Mouse (Mus musculus) lung, postnatal 0 days (tissue): ENCODE data around the gene Gm20388. TPM values are rescaled to one million over a fixed set of nuclear protein-coding genes. Genes with fewer than 3 reads are reported as not detected.

Source experiments
- ATAC-seq: fragments of 200-750 bp; cut with Nextera tagmentation; 2 replicates; pipeline ENCODE4 v1.8.0; 2017; ENCODE audit warnings: moderate library complexity
- DNase-seq: peaks from one replicate; pipeline ENCODE4 v3.0.0-alpha.2; 2016; ENCODE audit warnings: low spot score
- H3K27ac ChIP-seq: fragments of 300-500 bp; sonication (generic); 2 replicates; pipeline ENCODE4 v1.5.1; 2014; ENCODE audit warnings: antibody characterized with exemption, mild to moderate bottlenecking, low read length, mixed read lengths
- H3K27me3 ChIP-seq: fragments of 300-500 bp; sonication (generic); replicated peaks from 2 replicates; pipeline ENCODE4 v1.6.1; 2014; ENCODE audit warnings: low read length, mixed read lengths; ENCODE audit not compliant: insufficient read depth
- H3K36me3 ChIP-seq: fragments of 300-500 bp; sonication (generic); 2 replicates; pipeline ENCODE4 v1.6.1; 2014; ENCODE audit warnings: low read length, mixed read lengths; ENCODE audit not compliant: insufficient read depth
- H3K4me1 ChIP-seq: fragments of 300-500 bp; sonication (generic); 2 replicates; pipeline ENCODE4 v1.6.1; 2014; ENCODE audit warnings: antibody characterized with exemption, low read depth, low read length, mixed read lengths; ENCODE audit not compliant: insufficient read depth
- H3K4me2 ChIP-seq: fragments of 300-500 bp; sonication (generic); replicated peaks from 2 replicates; pipeline ENCODE4 v1.6.1; 2014; ENCODE audit warnings: low read depth, mild to moderate bottlenecking, low read length, moderate library complexity, mixed read lengths
- H3K4me3 ChIP-seq: fragments of 300-500 bp; sonication (generic); 2 replicates; pipeline ENCODE4 v1.5.1; 2014; ENCODE audit warnings: low read depth, low read length
- H3K9ac ChIP-seq: fragments of 300-500 bp; sonication (generic); replicated peaks from 2 replicates; pipeline ENCODE4 v1.6.1; 2014; ENCODE audit warnings: low read depth, mild to moderate bottlenecking
- H3K9me3 ChIP-seq: fragments of 300-500 bp; sonication (generic); 2 replicates; pipeline ENCODE4 v1.6.1; 2016; ENCODE audit warnings: low read length, mixed read lengths
- CTCF ChIP-seq: IDR thresholded peaks from 2 replicates; pipeline ENCODE4 v1.5.1; 2016; ENCODE audit warnings: antibody characterized with exemption, mild to moderate bottlenecking
- EP300 ChIP-seq: IDR thresholded peaks from 2 replicates; pipeline ENCODE4 v1.6.1; 2016; ENCODE audit warnings: antibody characterized with exemption, mild to moderate bottlenecking, control low read depth
- WGBS: fragments of 180-500 bp; shearing (Covaris S2); extraction: QIAGEN DNeasy Blood & Tissue Kit; methylation state at CpG from one replicate; pipeline ENCODE4 v1.1.7; 2014; 5-methylcytosine and 5-hydroxymethylcytosine counted together
- polyA plus RNA-seq: library from polyadenylated mRNA; unstranded; fragments of >200 nt; fragmentation: Nextera tagmentation; extraction: Ambion mirVana; gene quantifications from 2 replicates; pipeline ENCODE4 v1.2.1, GENCODE M21; 2015

Gm20388 gene
- polyA plus RNA-seq, 1 experiment from 2014 or later = not detected

- Histone ChIP-seq H3K27me3 (no peaks in the 10 kb centered on the region), H3K4me3 (no peak overlapping the region), H3K27ac (peak overlapping the region; percentile 51; the same call in 1 of the 2 replicates), H3K4me1 (peaks cover 9% of the 10 kb centered on the region; the same call in 1 of the 2 replicates), H3K36me3 (no peaks in the 10 kb centered on the region), H3K4me2 (no peak overlapping the region), H3K9ac (no peak overlapping the region), H3K9me3 (no peaks in the 10 kb centered on the region)
- WGBS = 39% methylated on average over 2 of the region's 2 CpGs
- DNase-seq = no peak
- no peak for ATAC-seq
- no peak for TF ChIP-seq EP300
- TF ChIP-seq CTCF = no peak
These were observed 788.9 kb downstream of the Gm20388 start for GRCm38 (mm10) chr8:120699565-120699964.

GRCm38 (mm10) chr8:120700053-120700452, 789.4 kb downstream of the Gm20388 start:
- no peaks in the 10 kb centered on the region for H3K9me3 ChIP-seq
- no peak for DNase-seq
- no peaks in the 10 kb centered on the region for H3K36me3 ChIP-seq
- H3K4me3 ChIP-seq = no peak overlapping the region
- no peak for TF ChIP-seq CTCF
- no peak for TF ChIP-seq EP300
- no peaks in the 10 kb centered on the region for H3K27me3 ChIP-seq
- ATAC-seq = no peak
- H3K4me1 ChIP-seq = peaks cover 11% of the 10 kb centered on the region; the same call in 1 of the 2 replicates
- H3K4me2 ChIP-seq = no peak overlapping the region
- peak overlapping the region; percentile 51; the same call in 1 of the 2 replicates for H3K27ac ChIP-seq
- 78% methylated on average over 4 of the region's 4 CpGs for WGBS
- H3K9ac ChIP-seq = no peak overlapping the region

- H3K9ac ChIP-seq = no peak overlapping the region
These were observed 791.3 kb downstream of the Gm20388 start for GRCm38 (mm10) chr8:120701758-120702465.

GRCm38 (mm10) chr8:120704203-120704602, 793.6 kb downstream of the Gm20388 start:
- H3K27me3 ChIP-seq = no peaks in the 10 kb centered on the region
- H3K4me3 ChIP-seq = no peak overlapping the region
- H3K27ac ChIP-seq = no peak overlapping the region
- no peak overlapping the region for H3K9ac ChIP-seq
- peaks cover 8% of the 10 kb centered on the region; the same call in 1 of the 2 replicates for H3K4me1 ChIP-seq
- 41% methylated on average over 9 of the region's 9 CpGs for WGBS
- TF ChIP-seq EP300 (0 out of 2 replicates have a peak, but pooled peaks have one; percentile 22), CTCF (no peak)
- ATAC-seq (peak; percentile 46), DNase-seq (peak; percentile 71)
- H3K4me2 ChIP-seq = no peak overlapping the region
- H3K36me3 ChIP-seq = no peaks in the 10 kb centered on the region
- H3K9me3 ChIP-seq = no peaks in the 10 kb centered on the region

More at GRCm38 (mm10) chr8:120701758-120702465, 791.3 kb downstream of the Gm20388 start:
- no peak overlapping the region for H3K4me2 ChIP-seq
- TF ChIP-seq CTCF (no peak), EP300 (no peak)
- H3K4me1 ChIP-seq = peaks cover 11% of the 10 kb centered on the region; the same call in 1 of the 2 replicates
- H3K27ac ChIP-seq = no peak overlapping the region
- H3K36me3 ChIP-seq = no peaks in the 10 kb centered on the region
- H3K27me3 ChIP-seq = no peaks in the 10 kb centered on the region
- WGBS = 56% methylated on average over 19 of the region's 19 CpGs
- DNase-seq (no peak), ATAC-seq (no peak)
- no peak overlapping the region for H3K4me3 ChIP-seq
- no peaks in the 10 kb centered on the region for H3K9me3 ChIP-seq

GRCm38 (mm10) chr8:120705163-120705562, 794.5 kb downstream of the Gm20388 start:
- no peak for DNase-seq
- no peak overlapping the region for H3K27ac ChIP-seq
- no peak for ATAC-seq
- no peaks in the 10 kb centered on the region for H3K36me3 ChIP-seq
- no peak for TF ChIP-seq CTCF
- TF ChIP-seq EP300 = no peak
- 81% methylated on average over 15 of the region's 15 CpGs for WGBS
- H3K27me3 ChIP-seq = no peaks in the 10 kb centered on the region
- no peak overlapping the region for H3K9ac ChIP-seq
- H3K4me1 ChIP-seq = peaks cover 5% of the 10 kb centered on the region; the same call in 1 of the 2 replicates
- no peaks in the 10 kb centered on the region for H3K9me3 ChIP-seq
- no peak overlapping the region for H3K4me3 ChIP-seq
- H3K4me2 ChIP-seq = no peak overlapping the region

- no peak overlapping the region for H3K4me2 ChIP-seq
- no peak for TF ChIP-seq EP300
- TF ChIP-seq CTCF = no peak
- no peak overlapping the region for H3K4me3 ChIP-seq
- no peaks in the 10 kb centered on the region for H3K36me3 ChIP-seq
- DNase-seq = peak; percentile 40
- H3K9ac ChIP-seq = no peak overlapping the region
- peaks cover 4% of the 10 kb centered on the region; the same call in 1 of the 2 replicates for H3K4me1 ChIP-seq
- ATAC-seq = peak; percentile 26; the same call in 1 of the 2 replicates
- no peaks in the 10 kb centered on the region for H3K27me3 ChIP-seq
- peak overlapping the region; percentile 7; the same call in 1 of the 2 replicates for H3K27ac ChIP-seq
- 73% methylated on average over 3 of the region's 3 CpGs for WGBS
- H3K9me3 ChIP-seq = no peaks in the 10 kb centered on the region
These were observed 795.6 kb downstream of the Gm20388 start for GRCm38 (mm10) chr8:120706193-120706592.
